Mouse (Mus musculus): ENCODE measurements at regions not wholly inside any gene's neighbourhood (a gene's known extent, or its start where the extent isn't known, plus 50 kb on each side); places are given as distances from the start of the nearest gene placed in this dataset.
"Not testable (repeated sequence)": the region's sequence is repeated elsewhere in the genome, so short reads cannot be mapped to it uniquely, and the experiment has no call there.

DNA sequence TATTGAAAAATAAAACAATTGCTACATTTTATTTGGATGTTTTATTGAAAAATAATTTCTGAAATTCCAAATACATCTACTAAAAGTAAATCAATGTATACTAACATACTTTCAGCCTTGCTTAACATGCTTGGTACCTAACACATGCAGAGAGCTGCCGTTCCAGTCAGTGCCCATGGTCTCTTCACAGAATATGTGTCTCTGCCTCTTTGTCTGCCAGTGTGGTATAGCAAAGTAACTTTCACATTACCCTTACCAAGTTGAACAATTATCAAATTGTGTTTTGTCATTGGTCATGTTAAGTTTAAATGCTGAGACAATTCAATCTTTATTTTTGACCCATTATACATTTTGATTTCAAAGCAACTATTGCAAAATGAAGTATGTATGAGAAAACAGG lies 1159.2 kb upstream of the Foxg1 start:
- DNase-seq: no peak

- DNase-seq: peak; percentile 23 to 35
These were observed 1160.3 kb upstream of the Foxg1 start for GRCm38 (mm10) chr12:48221976-48222800.

GRCm38 (mm10) chr12:48181831-48182230 lies 1200.6 kb upstream of the Foxg1 start:
- no peak for DNase-seq

- DNase-seq: no peak
These were observed 1208.4 kb upstream of the Foxg1 start for GRCm38 (mm10) chr12:48173926-48174601.

GRCm38 (mm10) chr12:48146117-48146516 lies 1236.3 kb upstream of the Foxg1 start:
- peak; percentile 5 to 41 for DNase-seq

GRCm38 (mm10) chr12:48122996-48123395 lies 1259.5 kb upstream of the Foxg1 start:
- no peak for DNase-seq

DNA sequence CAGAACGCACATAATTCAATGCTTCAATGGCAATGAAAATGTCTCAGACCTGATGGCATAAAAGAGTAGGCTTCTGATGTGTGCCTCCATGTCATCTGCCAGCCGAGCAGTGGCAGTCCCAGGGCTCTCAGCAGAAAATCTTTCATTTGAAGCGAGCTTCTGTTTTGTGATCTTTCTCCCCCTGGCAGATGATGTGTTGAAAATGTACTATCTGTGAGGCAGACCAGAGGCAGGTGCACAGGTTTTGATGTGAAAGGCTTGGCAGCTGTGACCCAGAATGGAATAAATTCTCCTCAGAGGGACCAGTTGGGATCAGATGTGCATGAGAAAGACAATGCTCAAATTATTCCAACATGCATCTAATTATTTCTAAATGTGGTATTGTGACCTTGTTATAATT lies 1281.0 kb upstream of the Nova1 start:
- DNase-seq: peak in 1 of 2 experiments; percentile 1

DNA sequence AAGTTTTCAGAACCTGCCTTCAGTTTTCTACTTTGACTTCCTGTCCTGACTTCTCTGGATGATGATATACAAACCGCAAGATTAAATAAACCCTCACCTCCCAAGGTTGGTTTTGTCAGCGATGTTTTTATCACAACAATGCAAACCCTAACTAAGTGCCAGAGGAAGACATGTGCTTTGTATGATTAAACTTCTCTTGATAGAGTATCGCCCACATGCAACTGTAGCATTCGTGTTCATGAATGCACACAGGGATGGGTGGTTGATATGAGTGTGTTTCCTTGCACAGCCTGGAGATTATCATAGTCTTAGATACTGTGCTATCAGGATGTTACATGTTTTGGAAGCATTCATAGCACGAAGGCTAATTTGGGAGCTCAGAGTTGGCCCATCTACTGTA lies 1268.3 kb upstream of the Nova1 start:
- no peak for DNase-seq

DNA sequence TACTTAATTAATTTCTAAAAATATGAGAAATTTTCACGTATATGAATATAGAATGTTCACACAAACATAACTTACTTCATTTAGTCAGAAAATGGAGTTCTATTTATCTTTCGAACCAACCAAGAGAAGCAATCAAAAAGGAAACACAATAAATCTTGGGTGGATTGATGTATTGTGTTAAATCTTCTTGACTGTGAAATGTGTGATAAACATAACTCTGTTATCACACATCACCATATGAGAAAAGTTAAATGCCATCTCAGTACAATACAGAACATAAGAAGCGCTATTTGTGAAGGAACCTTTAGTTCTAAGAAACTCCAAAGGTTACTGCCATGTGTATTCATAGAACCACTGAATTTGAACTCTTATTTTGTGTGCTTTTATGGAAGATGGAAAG lies 1264.6 kb upstream of the Nova1 start:
- DNase-seq: no peak

GRCm38 (mm10) chr12:48062620-48062942 lies 1243.9 kb upstream of the Nova1 start:
- no peak for DNase-seq

- DNase-seq: no peak
These were observed 1243.3 kb upstream of the Nova1 start for GRCm38 (mm10) chr12:48061898-48062619.

DNA sequence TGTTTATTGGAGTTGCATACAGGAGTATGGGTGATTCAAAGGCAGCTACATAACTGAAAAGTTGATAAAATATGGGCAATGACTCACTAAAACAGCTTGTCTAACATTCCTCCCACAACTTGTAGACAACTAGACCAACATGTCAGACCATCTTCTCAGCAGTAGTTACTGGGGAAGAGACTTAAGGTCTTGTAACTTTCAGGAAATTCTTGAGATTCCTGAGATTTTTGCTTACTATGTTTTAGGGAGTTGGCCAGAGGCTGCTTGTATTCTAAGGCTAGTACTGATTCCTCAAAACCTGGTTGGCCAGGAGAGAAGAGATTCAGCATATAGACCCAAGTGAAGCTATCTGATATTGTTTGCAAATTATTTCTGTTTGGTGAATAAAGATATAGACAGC lies 1201.7 kb upstream of the Nova1 start:
- no peak for DNase-seq

DNA sequence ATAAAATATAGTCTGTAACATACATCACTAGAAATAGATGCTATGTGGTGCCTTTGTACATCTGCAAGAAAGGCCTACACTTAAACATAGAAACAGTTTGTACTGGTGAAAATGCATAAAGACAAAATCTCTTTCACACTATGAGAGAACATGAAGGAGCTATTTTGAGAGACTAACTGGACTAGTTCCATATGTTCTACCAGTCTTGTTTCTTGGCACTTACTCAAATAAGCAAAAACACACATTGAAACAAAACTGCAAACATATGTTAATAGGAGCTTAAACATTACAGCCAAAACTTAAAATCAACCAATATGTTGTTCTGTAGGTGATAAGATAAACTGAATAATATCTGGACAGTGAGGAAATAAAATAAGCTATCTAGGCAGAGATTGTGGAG lies 1157.1 kb upstream of the Nova1 start:
- no peak for DNase-seq

- no peak for DNase-seq
These were observed 1150.9 kb upstream of the Nova1 start for GRCm38 (mm10) chr12:47969655-47970054.

DNA sequence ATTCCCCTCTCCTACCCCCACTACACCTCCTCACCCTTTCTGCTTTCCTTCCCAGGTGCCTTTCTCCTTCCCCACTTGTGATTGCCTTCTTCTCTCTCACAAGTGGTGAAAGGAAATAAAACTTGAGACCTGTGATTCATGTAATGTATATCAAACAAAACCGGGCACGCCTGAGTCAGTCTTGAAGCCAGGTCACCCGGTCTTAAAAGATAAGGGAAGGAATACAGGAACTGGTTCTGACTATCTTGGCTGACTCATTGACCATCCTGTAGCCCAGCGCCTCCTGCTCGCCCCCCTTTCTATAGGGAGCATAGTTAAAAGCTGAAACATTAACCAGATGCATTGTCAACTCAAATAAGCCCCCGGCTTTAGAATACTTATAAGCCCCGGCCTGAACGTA lies 1135.6 kb upstream of the Nova1 start:
- DNase-seq: no peak

DNA sequence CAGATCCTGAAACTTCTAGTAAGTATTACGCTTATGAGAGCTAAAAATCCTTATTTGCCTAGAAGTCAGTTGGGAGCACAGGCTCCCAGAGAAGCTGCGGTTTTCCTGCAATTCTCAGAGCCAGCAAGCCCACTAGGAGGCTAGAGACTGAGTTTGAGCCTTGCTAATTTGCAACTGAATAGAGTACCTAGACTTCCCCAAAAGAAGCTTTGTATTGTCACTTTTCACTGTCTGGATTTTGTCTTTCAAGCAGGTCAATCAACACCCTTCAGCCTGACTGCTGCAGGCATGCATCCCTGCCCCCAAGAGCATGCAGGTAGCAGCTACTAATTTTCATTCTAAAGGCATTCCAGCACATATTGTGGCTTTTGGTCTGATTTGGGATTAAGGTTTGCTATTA lies 1120.8 kb upstream of the Nova1 start:
- not testable (repeated sequence) for DNase-seq

DNA sequence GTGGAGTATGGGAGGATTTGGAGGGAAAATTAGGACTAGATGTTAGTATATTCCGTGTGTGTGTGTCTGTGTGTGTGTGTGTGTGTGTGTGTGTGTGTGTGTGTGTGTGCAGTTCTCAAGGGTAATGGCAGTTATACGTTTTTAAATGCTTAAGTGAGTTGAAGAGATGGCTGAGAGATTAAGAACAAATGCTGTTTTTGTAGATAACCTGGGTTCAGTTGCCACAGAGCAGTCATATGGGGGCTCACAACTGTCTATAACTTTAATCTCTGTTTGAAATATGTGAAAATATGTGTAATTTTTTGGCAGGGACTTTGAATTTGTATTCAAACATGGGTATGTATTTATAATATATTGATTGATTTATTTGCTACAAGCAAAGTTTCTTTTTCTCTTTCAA lies 1108.3 kb upstream of the Nova1 start:
- DNase-seq: no peak

All from cerebellum, postnatal 10 days (tissue).